Mouse (Mus musculus) small intestine, adult 2 months (tissue): ENCODE data around the gene 4933405O20Rik. TPM values are rescaled to one million over a fixed set of nuclear protein-coding genes. Genes with fewer than 3 reads are reported as not detected.

Experiments used
- H3K27ac ChIP-seq: fragments of 200-500 bp; 2 replicates; pipeline ENCODE4 v1.5.1; 2012; ENCODE audit warnings: low read depth, low read length, control low read depth, inconsistent platforms; ENCODE audit not compliant: insufficient read depth
- H3K27me3 ChIP-seq: fragments of 200-500 bp; 2 replicates; pipeline ENCODE4 v1.6.1; 2012; ENCODE audit warnings: mild to moderate bottlenecking, moderate library complexity, low read length, inconsistent platforms; ENCODE audit not compliant: control insufficient read depth, insufficient read depth
- H3K36me3 ChIP-seq: fragments of 200-500 bp; 2 replicates; pipeline ENCODE4 v1.6.1; 2012; ENCODE audit warnings: mild to moderate bottlenecking, low read length, control low read depth, inconsistent platforms; ENCODE audit not compliant: control insufficient read depth, insufficient read depth
- H3K4me1 ChIP-seq: fragments of 200-500 bp; 2 replicates; pipeline ENCODE4 v1.6.1; 2012; ENCODE audit warnings: low read length, inconsistent platforms, mixed read lengths; ENCODE audit not compliant: control insufficient read depth, insufficient read depth, insufficient read length
- H3K4me3 ChIP-seq: fragments of 200-500 bp; 2 replicates; pipeline ENCODE4 v1.5.1; 2012; ENCODE audit warnings: low read depth, mild to moderate bottlenecking, control low read depth, inconsistent platforms, low read length, moderate library complexity
- CTCF ChIP-seq: fragments of 200-500 bp; IDR thresholded peaks from 2 replicates; pipeline ENCODE4 v1.5.1; 2012; ENCODE audit warnings: low read depth, mild to moderate bottlenecking, control low read depth, inconsistent platforms, low read length, moderate library complexity, mixed read lengths; ENCODE audit not compliant: insufficient replicate concordance, insufficient read length; ENCODE audit errors: extremely low read depth
- POLR2A ChIP-seq: fragments of 200-500 bp; IDR thresholded peaks from 2 replicates; pipeline ENCODE4 v1.6.1; 2012; ENCODE audit warnings: low read depth, mild to moderate bottlenecking, control low read depth, inconsistent platforms, low read length, moderate library complexity
- WGBS: fragments of 180-500 bp; shearing (Covaris S2); methylation state at CpG from one replicate; pipeline ENCODE4 v1.1.7; 2018; 5-methylcytosine and 5-hydroxymethylcytosine counted together
- polyA plus RNA-seq: library from polyadenylated mRNA; depleted of rRNA; stranded (reverse); fragments of >200 nt; gene quantifications from 2 replicates; pipeline ENCODE4 v1.2.3, GENCODE M21; 2012; rRNA removed

4933405O20Rik gene
- polyA plus RNA-seq, result not detected in 2 replicates

GRCm38 (mm10) chr7:50598890-50599289 lies at the start of gene 4933405O20Rik:
Gene 4933405O20Rik, plus strand, starts transcription at chr7:50599190.
- Histone ChIP-seq H3K27me3 (no peaks in the 10 kb centered on the region), H3K4me3 (no peak within 1 kb of the TSS), H3K36me3 (no peaks in the 10 kb centered on the region), H3K4me1 (no peaks in the 10 kb centered on the region), H3K27ac (no peak within 1 kb of the TSS)
- WGBS, result 61% methylated on average over 3 of the region's 3 CpGs
- TF ChIP-seq POLR2A, result no peak
- TF ChIP-seq CTCF, result no peak

GRCm38 (mm10) chr7:50549572-50549971 lies 49.4 kb upstream of the 4933405O20Rik start:
- 82% methylated on average over 3 of the region's 3 CpGs for WGBS
- no peak overlapping the region for H3K27ac ChIP-seq
- H3K4me3 ChIP-seq, result no peak overlapping the region
- no peaks in the 10 kb centered on the region for H3K27me3 ChIP-seq
- no peaks in the 10 kb centered on the region for H3K36me3 ChIP-seq
- no peaks in the 10 kb centered on the region for H3K4me1 ChIP-seq
- no peak for TF ChIP-seq CTCF
- TF ChIP-seq POLR2A, result no peak

GRCm38 (mm10) chr7:50551426-50551825 lies 47.6 kb upstream of the 4933405O20Rik start:
- Histone ChIP-seq H3K4me3 (no peak overlapping the region), H3K36me3 (no peaks in the 10 kb centered on the region), H3K4me1 (no peaks in the 10 kb centered on the region), H3K27ac (no peak overlapping the region), H3K27me3 (no peaks in the 10 kb centered on the region)
- WGBS, result 71% methylated on average over 4 of the region's 4 CpGs
- TF ChIP-seq CTCF (no peak), POLR2A (no peak)

- H3K27me3 ChIP-seq, result no peaks in the 10 kb centered on the region
- H3K4me1 ChIP-seq, result no peaks in the 10 kb centered on the region
- no peak overlapping the region for H3K4me3 ChIP-seq
- H3K36me3 ChIP-seq, result no peaks in the 10 kb centered on the region
- no peak for TF ChIP-seq POLR2A
- no peak for TF ChIP-seq CTCF
- 81% methylated on average over 3 of the region's 3 CpGs for WGBS
- no peak overlapping the region for H3K27ac ChIP-seq
Measured at GRCm38 (mm10) chr7:50562708-50563107, 36.3 kb upstream of the 4933405O20Rik start.

GRCm38 (mm10) chr7:50573841-50574240 lies 25.1 kb upstream of the 4933405O20Rik start:
- Histone ChIP-seq H3K4me1 (no peaks in the 10 kb centered on the region), H3K4me3 (no peak overlapping the region), H3K36me3 (no peaks in the 10 kb centered on the region), H3K27me3 (no peaks in the 10 kb centered on the region), H3K27ac (no peak overlapping the region)
- TF ChIP-seq POLR2A (no peak), CTCF (no peak)
- WGBS, result 66% methylated on average over 7 of the region's 7 CpGs

- 67% methylated on average over 8 of the region's 8 CpGs for WGBS
- H3K27me3 ChIP-seq, result no peaks in the 10 kb centered on the region
Measured at GRCm38 (mm10) chr7:50588642-50589424, 10.2 kb upstream of the 4933405O20Rik start.

GRCm38 (mm10) chr7:50614101-50614500 lies 15.1 kb downstream of the 4933405O20Rik start:
- H3K4me1 ChIP-seq, result no peaks in the 10 kb centered on the region
- 74% methylated on average over 2 of the region's 2 CpGs for WGBS
- no peak overlapping the region for H3K27ac ChIP-seq
- no peaks in the 10 kb centered on the region for H3K36me3 ChIP-seq
- no peak overlapping the region for H3K4me3 ChIP-seq
- H3K27me3 ChIP-seq, result no peaks in the 10 kb centered on the region
- TF ChIP-seq CTCF (no peak), POLR2A (no peak)

More at GRCm38 (mm10) chr7:50588642-50589424, 10.2 kb upstream of the 4933405O20Rik start:
- TF ChIP-seq POLR2A, result no peak
- no peak for TF ChIP-seq CTCF
- Histone ChIP-seq H3K36me3 (no peaks in the 10 kb centered on the region), H3K4me3 (no peak overlapping the region), H3K27ac (no peak overlapping the region), H3K4me1 (no peaks in the 10 kb centered on the region)
